Mouse (Mus musculus): Measurements from ENCODE around the gene Eif4g1. TPM values are rescaled to one million over a fixed set of nuclear protein-coding genes. Genes with fewer than 3 reads are reported as not detected.

Gene Eif4g1
- polyA plus RNA-seq, 1 experiment from 2014 or later: 129 TPM

GRCm38 (mm10) chr16:20731688-20732087, 63.6 kb downstream of the Eif4g1 start:
- no peak overlapping the region; the same call in 1 of the 2 replicates for H3K4me2 ChIP-seq
- H3K27ac ChIP-seq (replicated peaks): no peak overlapping the region
- peaks cover 83% of the 10 kb centered on the region for H3K27me3 ChIP-seq (replicated peaks)
- H3K9me3 ChIP-seq: no peaks in the 10 kb centered on the region
- H3K4me3 ChIP-seq: no peak overlapping the region
- no peak overlapping the region for H3K9ac ChIP-seq
- no peak for ATAC-seq (ENCODE audit: extremely low read depth, insufficient number of reproducible peaks, low FRiP score, low TSS enrichment)
- WGBS: 55% methylated on average over 5 of the region's 5 CpGs
- no peaks in the 10 kb centered on the region for H3K36me3 ChIP-seq
- peaks cover 20% of the 10 kb centered on the region for H3K4me1 ChIP-seq

- WGBS: 2% methylated on average over 19 of the region's 30 CpGs
- H3K36me3 ChIP-seq: no peaks in the 10 kb centered on the region
- peak overlapping the region; percentile 70 for H3K4me3 ChIP-seq
- peaks cover 84% of the 10 kb centered on the region for H3K27me3 ChIP-seq (replicated peaks)
- H3K27ac ChIP-seq (replicated peaks): no peak overlapping the region
- no peaks in the 10 kb centered on the region for H3K9me3 ChIP-seq
- peaks cover 20% of the 10 kb centered on the region for H3K4me1 ChIP-seq
- ATAC-seq (ENCODE audit: extremely low read depth, insufficient number of reproducible peaks, low FRiP score, low TSS enrichment): 0 out of 2 replicates have a peak, but pooled peaks have one; percentile 33
- H3K4me2 ChIP-seq: peak overlapping the region; percentile 96
- peak overlapping the region; percentile 83 for H3K9ac ChIP-seq
Measured at GRCm38 (mm10) chr16:20732251-20732924, 64.3 kb downstream of the Eif4g1 start.

GRCm38 (mm10) chr16:20732925-20733730, 65.0 kb downstream of the Eif4g1 start, which contains the start of gene Chrd:
Gene Chrd (plus strand): TSS chr16:20733127.
- peak within 1 kb of the TSS; percentile 70 for H3K4me3 ChIP-seq
- peak; percentile 32; the same call in 1 of the 2 replicates for ATAC-seq (ENCODE audit: extremely low read depth, insufficient number of reproducible peaks, low FRiP score, low TSS enrichment)
- H3K9ac ChIP-seq: peak within 1 kb of the TSS; percentile 83
- no peak within 1 kb of the TSS for H3K27ac ChIP-seq (replicated peaks)
- peaks cover 88% of the 10 kb centered on the region for H3K27me3 ChIP-seq (replicated peaks)
- under 1% methylated on average over 58 of the region's 70 CpGs for WGBS
- peak within 1 kb of the TSS; percentile 96 for H3K4me2 ChIP-seq
- H3K4me1 ChIP-seq: peaks cover 20% of the 10 kb centered on the region
- H3K9me3 ChIP-seq: no peaks in the 10 kb centered on the region
- no peaks in the 10 kb centered on the region for H3K36me3 ChIP-seq

GRCm38 (mm10) chr16:20733731-20734730, 65.9 kb downstream of the Eif4g1 start, which contains the start of gene Thpo:
Gene Thpo (minus strand): TSS chr16:20734511.
- Histone ChIP-seq H3K4me3 (peak within 1 kb of the TSS; percentile 70), H3K4me2 (peak within 1 kb of the TSS; percentile 96), H3K4me1 (peaks cover 20% of the 10 kb centered on the region), H3K27ac (replicated peaks) (no peak within 1 kb of the TSS), H3K9me3 (no peaks in the 10 kb centered on the region), H3K9ac (peak within 1 kb of the TSS; percentile 83), H3K36me3 (no peaks in the 10 kb centered on the region), H3K27me3 (replicated peaks) (peaks cover 87% of the 10 kb centered on the region)
- 3% methylated on average over 45 of the region's 45 CpGs for WGBS
- no peak for ATAC-seq (ENCODE audit: extremely low read depth, insufficient number of reproducible peaks, low FRiP score, low TSS enrichment)

DNA sequence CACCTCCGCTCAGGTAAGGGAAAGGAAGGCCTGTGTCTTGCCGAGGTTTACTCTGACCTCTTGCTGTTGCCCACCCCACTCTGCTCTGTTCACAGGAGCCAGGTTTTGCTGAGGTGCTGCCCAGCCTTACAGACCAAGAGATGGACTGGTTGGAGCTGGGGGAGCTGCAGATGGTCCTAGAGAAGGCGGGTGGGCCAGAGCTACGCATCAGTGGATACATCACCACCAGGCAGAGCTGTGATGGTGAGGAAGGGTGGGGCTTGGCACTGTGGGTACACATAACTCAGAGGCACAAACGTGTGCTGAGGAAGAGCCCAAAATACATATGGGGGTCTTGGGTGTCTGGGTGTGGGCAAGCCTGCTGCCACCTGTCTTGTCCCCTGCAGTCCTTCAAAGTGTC, 67.5 kb downstream of the Eif4g1 start:
- ATAC-seq (ENCODE audit: extremely low read depth, insufficient number of reproducible peaks, low FRiP score, low TSS enrichment): no peak
- H3K9me3 ChIP-seq: no peaks in the 10 kb centered on the region
- 66% methylated on average over 5 of the region's 5 CpGs for WGBS
- no peak overlapping the region for H3K9ac ChIP-seq
- H3K4me3 ChIP-seq: no peak overlapping the region
- H3K4me1 ChIP-seq: peaks cover 20% of the 10 kb centered on the region
- no peak overlapping the region for H3K4me2 ChIP-seq
- no peaks in the 10 kb centered on the region for H3K36me3 ChIP-seq
- peaks cover 87% of the 10 kb centered on the region for H3K27me3 ChIP-seq (replicated peaks)
- H3K27ac ChIP-seq (replicated peaks): no peak overlapping the region

DNA sequence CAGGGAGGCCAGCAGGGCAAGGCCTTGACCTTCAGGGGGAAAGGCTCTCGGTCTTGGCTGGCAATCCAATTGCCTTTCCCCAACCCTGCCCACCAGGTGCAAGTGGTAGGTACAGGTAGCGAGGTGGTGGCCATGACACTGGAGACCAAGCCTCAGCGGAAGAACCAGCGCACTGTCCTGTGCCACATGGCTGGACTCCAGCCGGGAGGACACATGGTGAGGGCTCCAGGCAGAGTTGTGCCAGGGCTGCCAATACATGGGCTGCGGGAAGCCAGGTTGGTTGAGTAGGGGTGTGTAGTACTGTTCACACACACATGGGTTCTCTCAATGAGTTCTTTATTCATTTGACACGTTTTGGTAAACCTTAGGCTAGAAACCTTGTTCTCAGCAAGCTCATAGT, 68.1 kb downstream of the Eif4g1 start:
- 78% methylated on average over 7 of the region's 7 CpGs for WGBS
- Histone ChIP-seq H3K27ac (replicated peaks) (no peak overlapping the region), H3K4me2 (no peak overlapping the region), H3K27me3 (replicated peaks) (peaks cover 82% of the 10 kb centered on the region), H3K36me3 (no peaks in the 10 kb centered on the region), H3K4me3 (no peak overlapping the region), H3K4me1 (peaks cover 20% of the 10 kb centered on the region), H3K9me3 (no peaks in the 10 kb centered on the region), H3K9ac (no peak overlapping the region)
- no peak for ATAC-seq (ENCODE audit: extremely low read depth, insufficient number of reproducible peaks, low FRiP score, low TSS enrichment)

DNA sequence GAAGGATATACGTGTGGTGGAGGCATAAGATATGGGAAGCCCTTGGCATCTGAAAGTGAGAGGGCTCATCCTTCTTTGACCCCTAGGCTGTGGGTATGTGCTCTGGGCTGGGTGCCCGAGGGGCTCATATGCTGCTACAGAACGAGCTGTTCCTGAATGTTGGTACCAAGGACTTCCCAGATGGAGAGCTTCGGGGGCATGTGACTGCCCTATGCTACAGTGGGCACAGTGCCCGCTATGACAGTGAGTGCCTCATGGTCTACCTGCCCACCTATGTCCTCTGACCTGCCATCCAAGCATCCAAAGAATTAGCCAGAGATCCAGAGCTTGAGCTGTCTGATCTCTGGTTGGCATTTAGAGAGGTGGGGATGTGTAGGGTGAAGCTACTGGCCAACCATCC, 68.7 kb downstream of the Eif4g1 start:
- 78% methylated on average over 5 of the region's 5 CpGs for WGBS
- peaks cover 20% of the 10 kb centered on the region for H3K4me1 ChIP-seq
- H3K27me3 ChIP-seq (replicated peaks): peaks cover 75% of the 10 kb centered on the region

DNA sequence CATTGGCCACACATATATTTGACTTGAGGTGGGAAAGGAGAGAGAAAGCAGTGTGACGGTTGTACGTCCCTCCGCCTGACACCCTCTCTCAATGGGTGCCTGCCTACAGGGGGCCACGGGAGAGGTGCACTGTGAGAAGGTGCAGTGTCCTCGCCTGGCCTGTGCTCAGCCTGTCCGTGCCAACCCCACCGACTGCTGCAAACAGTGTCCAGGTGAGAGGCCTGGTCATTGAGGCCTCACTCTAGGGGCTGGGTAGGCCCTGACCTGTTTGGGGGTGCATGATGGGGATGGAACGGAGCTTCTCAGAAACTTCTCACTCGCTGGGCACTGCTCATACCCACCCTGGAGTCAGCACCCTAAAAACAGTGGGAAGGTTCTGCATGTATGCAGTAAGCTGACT, 71.7 kb downstream of the Eif4g1 start:
- Histone ChIP-seq H3K4me2 (no peak overlapping the region), H3K27me3 (replicated peaks) (peaks cover 46% of the 10 kb centered on the region), H3K9me3 (no peaks in the 10 kb centered on the region), H3K36me3 (no peaks in the 10 kb centered on the region), H3K9ac (no peak overlapping the region), H3K4me1 (no peaks in the 10 kb centered on the region), H3K4me3 (no peak overlapping the region), H3K27ac (replicated peaks) (no peak overlapping the region)
- WGBS: 81% methylated on average over 9 of the region's 9 CpGs
- ATAC-seq (ENCODE audit: extremely low read depth, insufficient number of reproducible peaks, low FRiP score, low TSS enrichment): no peak

More for the DNA sequence above, 68.7 kb downstream of the Eif4g1 start:
- ATAC-seq (ENCODE audit: extremely low read depth, insufficient number of reproducible peaks, low FRiP score, low TSS enrichment): no peak
- Histone ChIP-seq H3K4me3 (no peak overlapping the region), H3K9me3 (no peaks in the 10 kb centered on the region), H3K27ac (replicated peaks) (no peak overlapping the region), H3K4me2 (no peak overlapping the region), H3K9ac (no peak overlapping the region), H3K36me3 (no peaks in the 10 kb centered on the region)

Other genes with a start within 250 kb of the Eif4g1 start
- gene Abcc5, start 241.9 kb upstream of the Eif4g1 start, polyA plus RNA-seq (2015; fragmentation: Nextera tagmentation; extraction: Ambion mirVana): 54.9 and 57.0 TPM in 2 replicates
- gene Eif2b5, start 169.5 kb upstream of the Eif4g1 start, polyA plus RNA-seq (2015; fragmentation: Nextera tagmentation; extraction: Ambion mirVana): 78.8 and 81.5 TPM in 2 replicates
- gene Dvl3, start 151.3 kb upstream of the Eif4g1 start, polyA plus RNA-seq (2015; fragmentation: Nextera tagmentation; extraction: Ambion mirVana): 19.7 and 20.5 TPM in 2 replicates
- 434 and 465 TPM in 2 replicates for gene Ap2m1, start 132.8 kb upstream of the Eif4g1 start, polyA plus RNA-seq (2015; fragmentation: Nextera tagmentation; extraction: Ambion mirVana)
- 42.5 and 44.0 TPM in 2 replicates for gene Abcf3, start 119.7 kb upstream of the Eif4g1 start, polyA plus RNA-seq (2015; fragmentation: Nextera tagmentation; extraction: Ambion mirVana)
- 0.19 and 0.25 TPM in 2 replicates for gene Vwa5b2, start 78.8 kb upstream of the Eif4g1 start, polyA plus RNA-seq (2015; fragmentation: Nextera tagmentation; extraction: Ambion mirVana)
- gene Eef1akmt4, start 56.7 kb upstream of the Eif4g1 start, polyA plus RNA-seq (2015; fragmentation: Nextera tagmentation; extraction: Ambion mirVana): 20.6 and 21.1 TPM in 2 replicates
- gene Gm49333, start 56.7 kb upstream of the Eif4g1 start, polyA plus RNA-seq (2015; fragmentation: Nextera tagmentation; extraction: Ambion mirVana): not detected in 2 replicates
- 33.3 and 35.3 TPM in 2 replicates for gene Alg3, start 56.6 kb upstream of the Eif4g1 start, polyA plus RNA-seq (2015; fragmentation: Nextera tagmentation; extraction: Ambion mirVana)
- gene Camk2n2, start 47.0 kb upstream of the Eif4g1 start, polyA plus RNA-seq (2015; fragmentation: Nextera tagmentation; extraction: Ambion mirVana): 0.37 and 0.48 TPM in 2 replicates
- 0.92 and 1.2 TPM in 2 replicates for gene Ece2, start 38.5 kb upstream of the Eif4g1 start, polyA plus RNA-seq (2015; fragmentation: Nextera tagmentation; extraction: Ambion mirVana)
- gene Psmd2, start 16.7 kb upstream of the Eif4g1 start, polyA plus RNA-seq (2015; fragmentation: Nextera tagmentation; extraction: Ambion mirVana): 245 TPM in 2 replicates
- 5.1 and 6.0 TPM in 2 replicates for gene Fam131a, start 24.9 kb downstream of the Eif4g1 start, polyA plus RNA-seq (2015; fragmentation: Nextera tagmentation; extraction: Ambion mirVana)
- 52.6 and 56.2 TPM in 2 replicates for gene Polr2h, start 49.4 kb downstream of the Eif4g1 start, polyA plus RNA-seq (2015; fragmentation: Nextera tagmentation; extraction: Ambion mirVana)
- gene Clcn2, start 49.4 kb downstream of the Eif4g1 start, polyA plus RNA-seq (2015; fragmentation: Nextera tagmentation; extraction: Ambion mirVana): 3.9 and 4.3 TPM in 2 replicates
- 0.39 and 0.83 TPM in 2 replicates for gene Chrd, start 64.8 kb downstream of the Eif4g1 start, polyA plus RNA-seq (2015; fragmentation: Nextera tagmentation; extraction: Ambion mirVana)
- 0.11 and 0.25 TPM in 2 replicates for gene Thpo, start 66.2 kb downstream of the Eif4g1 start, polyA plus RNA-seq (2015; fragmentation: Nextera tagmentation; extraction: Ambion mirVana)